Mouse (Mus musculus): ENCODE results near the gene Nfs1.
"Not testable (repeated sequence)": the region's sequence is repeated elsewhere in the genome, so short reads cannot be mapped to it uniquely, and the experiment has no call there.

Nfs1 gene

DNA sequence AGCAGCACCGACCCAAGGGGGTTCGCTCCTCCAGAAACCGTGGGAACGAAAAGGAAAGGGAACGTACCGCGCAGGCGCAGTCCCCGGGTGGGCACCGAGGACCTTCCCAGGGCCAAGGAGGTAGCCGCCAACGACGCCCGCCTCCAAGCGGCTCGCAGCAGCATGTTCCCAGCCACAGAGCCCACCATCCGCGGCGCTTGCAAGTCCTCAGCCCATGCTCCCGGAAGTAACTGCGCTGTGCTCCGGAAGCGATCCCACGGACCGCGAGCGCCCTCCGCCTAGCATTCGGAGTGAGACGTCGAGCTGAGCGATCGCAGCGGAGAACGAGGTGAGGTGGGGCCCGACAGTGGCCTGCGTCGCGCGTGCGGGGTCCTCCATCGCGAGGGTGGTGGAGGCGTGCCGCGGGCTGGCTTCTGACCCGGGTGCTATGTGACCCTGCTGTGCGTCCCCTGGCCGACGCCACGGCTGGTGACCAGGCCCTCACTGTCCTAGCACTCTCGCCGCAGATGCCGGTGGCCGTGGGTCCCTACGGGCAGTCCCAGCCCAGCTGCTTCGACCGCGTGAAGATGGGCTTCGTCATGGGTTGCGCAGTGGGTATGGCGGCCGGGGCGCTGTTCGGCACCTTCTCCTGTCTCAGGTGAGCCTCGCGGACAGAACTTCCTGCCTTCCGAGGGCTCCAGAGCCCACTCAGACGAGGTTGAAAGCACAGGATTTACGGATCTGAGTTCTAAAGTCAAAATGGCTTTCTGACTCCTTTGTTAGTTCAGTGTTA, at the start of gene Nfs1, which contains the start of gene Romo1:
Gene Nfs1, minus strand, starts transcription at position 234 of the 772 bp plus-strand sequence.
Gene Romo1, plus strand, starts transcription at position 87 of the 772 bp plus-strand sequence.
- peak; percentile 79 for DNase-seq (ENCODE audit: low read depth, low spot score)

DNA sequence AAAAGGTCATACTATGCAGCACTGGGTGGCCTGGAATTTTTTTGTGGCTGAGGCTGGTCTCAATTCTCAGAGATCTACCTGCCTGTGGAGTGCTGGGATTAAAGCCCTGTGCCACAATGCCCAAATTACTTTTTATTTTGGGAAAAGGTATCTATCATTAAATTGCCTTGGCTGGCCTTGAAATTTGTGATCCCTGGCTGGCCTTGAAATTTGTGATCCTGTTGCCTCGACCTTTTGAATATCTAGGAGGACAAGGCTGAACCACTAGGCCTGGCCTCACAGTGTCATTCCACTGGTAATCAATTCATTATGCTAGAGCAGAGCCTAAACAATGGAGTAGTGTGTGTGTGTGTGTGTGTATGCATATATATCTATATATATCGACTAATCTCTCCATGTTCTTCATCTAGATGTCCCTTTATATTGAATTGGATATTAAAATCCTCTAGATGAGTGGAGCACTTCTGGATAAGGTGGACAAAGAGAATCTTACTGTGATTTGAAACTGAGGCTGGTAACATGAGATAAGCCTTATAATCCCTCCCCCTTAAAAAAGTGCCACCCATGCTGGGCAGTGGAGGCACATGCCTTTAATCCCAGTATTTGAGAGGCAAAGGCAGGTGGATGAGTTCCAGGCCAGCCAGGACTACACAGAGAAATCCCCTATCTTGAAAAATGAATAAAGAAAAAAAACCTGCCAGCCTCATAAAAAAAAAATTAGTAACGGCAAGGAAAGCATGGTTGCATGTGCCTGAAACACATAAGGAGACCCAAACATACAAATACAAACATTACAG, 49.3 kb upstream of the Nfs1 start:
- no peak for DNase-seq (ENCODE audit: low read depth, low spot score)

DNA sequence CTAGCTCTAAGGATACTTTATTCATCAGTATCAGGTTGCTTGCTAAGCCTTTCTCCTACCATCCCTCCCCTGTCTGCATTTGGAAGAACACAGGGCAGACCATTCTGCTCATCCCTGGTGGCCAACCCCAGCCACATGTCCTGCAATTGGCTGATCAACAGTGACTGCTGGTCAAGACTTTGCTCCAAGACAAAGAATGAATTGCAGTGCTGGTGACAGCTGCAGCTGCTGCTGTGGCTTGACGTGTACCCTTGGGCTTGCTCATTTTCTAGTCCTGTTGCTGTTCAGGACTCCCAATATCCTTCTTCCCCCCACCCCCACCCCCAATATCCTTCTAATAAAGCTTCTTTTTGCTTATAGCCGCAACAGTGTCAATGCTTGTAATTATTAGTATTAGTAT, 48.1 kb upstream of the Nfs1 start:
- no peak for DNase-seq (ENCODE audit: low read depth, low spot score)

DNA sequence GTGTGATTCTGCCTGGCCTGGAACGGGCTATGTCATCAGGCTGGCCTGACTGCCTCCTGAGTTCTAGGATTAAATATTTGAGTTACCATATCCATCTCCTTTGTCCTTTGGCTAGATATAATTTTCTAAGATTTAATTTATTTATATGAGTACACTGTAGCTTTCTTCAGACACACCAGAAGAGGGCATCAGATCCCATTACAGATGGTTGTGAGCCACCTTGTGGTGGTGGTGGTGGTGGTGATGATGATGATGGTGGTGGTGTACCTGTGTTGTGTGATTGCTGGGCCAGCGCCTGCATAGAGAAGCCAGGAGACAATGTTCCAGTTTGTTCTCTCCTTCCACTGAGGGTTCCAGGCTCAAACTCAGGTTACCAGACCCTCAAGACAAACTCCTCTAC, 47.6 kb upstream of the Nfs1 start:
- no peak for DNase-seq (ENCODE audit: low read depth, low spot score)

DNA sequence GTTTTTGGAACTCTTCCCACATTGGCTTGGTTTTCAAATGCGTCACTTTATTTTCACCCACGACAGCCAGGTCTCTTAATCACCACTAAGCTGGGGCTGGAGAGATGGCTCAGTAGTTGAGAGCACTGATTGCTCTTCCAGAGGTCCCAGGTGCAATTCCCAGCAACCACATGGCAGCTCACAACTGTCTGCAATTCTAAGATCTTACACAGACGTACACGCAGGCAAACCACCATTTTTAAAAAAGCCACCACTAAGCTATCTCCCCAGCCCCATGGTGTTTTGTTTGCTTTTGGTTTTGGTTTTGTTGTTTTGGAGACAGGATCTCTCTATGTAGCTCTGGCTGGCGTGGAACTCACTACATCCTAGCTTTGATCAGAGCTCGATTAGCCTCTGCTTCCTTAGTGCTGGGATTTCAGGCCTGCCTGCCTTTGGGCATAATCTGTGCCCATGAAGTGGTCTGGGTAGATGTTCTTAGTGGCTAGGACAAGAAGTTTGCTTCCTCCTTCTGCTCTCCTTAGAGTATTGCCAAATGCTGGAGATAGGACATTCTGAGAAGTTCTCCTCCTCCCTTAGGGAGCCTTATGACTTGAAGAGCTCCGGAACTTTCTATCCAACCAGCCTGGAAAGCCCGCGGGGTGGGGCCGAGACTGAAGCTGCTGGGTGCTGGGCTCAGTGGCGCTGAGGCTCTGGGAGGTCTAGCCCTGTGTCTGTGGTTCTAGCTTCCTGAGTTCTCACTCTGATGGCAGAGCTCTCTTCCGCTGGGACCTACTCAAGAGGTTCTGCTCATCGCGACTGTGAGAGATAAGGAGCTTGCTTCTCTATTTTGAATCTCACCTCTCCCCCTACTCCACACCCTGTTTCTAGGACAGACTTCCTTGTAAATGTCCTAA, 46.3 kb upstream of the Nfs1 start:
- DNase-seq (ENCODE audit: low read depth, low spot score), result no peak

DNA sequence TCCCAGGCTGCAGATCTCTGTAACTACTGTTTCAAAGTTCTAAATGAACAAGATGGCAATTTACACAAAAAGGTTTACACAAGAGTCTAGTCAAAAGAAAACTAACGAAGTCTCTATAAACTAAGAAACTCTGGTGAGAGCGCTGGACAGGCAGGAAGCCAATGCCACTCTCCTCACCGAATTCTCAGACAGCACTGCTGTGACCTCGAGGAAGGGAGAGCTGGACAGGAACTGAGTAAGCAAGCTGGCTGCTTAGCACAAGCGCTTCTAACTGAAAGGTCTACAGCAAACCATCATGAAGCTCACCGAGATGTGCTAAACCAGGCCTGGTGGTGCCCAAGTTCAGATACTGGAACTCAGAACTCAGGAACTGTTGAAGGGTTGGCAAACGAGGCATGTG, 45.3 kb upstream of the Nfs1 start:
- not testable (repeated sequence) for DNase-seq (ENCODE audit: low read depth, low spot score)

DNA sequence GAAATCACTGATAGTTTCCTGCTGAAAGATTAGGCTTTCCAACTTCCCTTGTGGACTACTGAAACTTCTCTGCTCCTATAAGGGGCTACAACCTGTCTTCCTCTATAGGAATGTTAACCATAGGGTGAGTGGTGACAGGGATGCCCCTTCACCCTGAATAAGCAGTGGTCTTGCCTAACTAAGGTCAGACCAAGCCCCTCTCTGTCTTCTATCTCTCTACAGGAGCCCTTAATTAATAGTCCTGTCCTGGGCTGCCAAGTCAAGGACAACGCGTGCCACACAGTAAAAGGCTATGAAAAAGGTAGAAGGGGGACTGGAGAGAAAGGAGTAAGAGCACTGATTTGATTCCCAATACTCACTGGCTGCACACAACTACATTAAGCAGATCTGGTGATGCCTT, 37.6 kb upstream of the Nfs1 start:
- no peak for DNase-seq (ENCODE audit: low read depth, low spot score)

DNA sequence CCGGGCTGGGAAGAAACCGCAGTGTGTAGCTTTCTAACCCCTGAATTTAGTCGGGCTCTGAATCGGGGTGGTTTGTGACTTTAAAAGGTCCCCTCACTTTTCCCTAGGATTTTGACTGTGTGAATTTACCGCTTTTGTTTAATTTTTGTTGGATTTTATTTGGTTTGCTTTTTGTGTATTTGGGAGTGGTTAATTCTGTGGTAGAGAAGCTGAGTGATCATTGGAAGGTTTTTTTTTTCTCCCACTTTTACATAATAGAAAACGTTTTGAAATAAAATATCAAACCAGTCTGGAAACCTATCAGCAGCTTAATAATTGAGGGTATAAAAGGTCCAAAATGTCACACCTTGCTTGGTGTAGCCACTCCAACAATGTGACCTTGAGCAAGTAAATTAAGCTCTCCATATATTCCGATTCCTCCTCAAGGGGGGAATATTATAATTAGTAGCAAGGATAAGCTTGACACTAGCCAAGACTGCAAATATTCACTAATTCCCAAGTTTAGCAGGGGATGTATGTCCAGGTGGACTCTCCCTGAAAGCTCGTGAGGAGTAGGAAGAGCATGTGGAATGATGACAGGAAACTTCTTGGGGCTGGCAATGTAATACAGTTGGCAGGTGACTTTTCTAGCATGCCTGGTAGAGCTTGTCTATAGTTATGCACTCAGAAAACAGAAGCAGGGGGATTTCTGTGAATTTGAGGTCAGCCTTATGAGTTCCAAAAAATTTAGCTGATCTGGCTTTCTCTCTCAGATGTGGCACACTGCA, 37.0 kb upstream of the Nfs1 start:
- DNase-seq (ENCODE audit: low read depth, low spot score), result no peak

DNA sequence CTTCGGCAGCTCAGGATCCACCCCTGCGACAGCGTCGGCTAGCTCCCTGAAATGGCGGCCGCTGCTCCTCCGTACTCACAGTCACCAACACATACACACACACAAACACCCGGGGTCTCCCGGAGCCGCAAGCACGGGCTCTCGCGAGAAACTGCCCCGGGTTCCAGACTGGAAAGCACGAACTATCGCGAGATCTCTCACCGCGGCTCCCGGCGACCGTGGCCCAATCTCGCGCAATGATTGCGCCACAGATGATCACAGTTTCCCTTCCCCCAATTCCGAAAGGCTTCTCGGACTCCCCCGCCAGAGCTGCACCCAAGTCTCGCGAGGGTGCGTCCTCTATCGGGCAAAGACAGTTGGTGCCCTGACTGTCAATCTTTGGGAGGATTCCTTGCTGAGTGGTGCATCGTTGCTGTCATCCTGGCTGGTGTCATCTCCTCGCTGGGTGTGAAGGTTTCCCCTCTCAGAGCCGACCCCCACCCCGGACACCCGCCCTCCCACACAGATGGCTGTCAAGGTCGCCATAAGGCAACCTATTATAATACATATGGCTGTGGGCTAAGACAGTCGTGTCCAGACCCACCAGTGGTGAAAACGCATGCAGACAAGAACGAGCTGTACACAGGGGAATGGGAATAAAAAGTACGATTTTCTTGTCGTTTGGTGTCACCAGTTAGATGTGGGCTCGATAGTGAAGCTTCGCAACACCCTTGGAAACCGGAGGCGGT, 36.3 kb upstream of the Nfs1 start, which contains the start of gene Rbm39:
Gene Rbm39, minus strand, starts transcription at position 145 of the 728 bp plus-strand sequence.
- DNase-seq (ENCODE audit: low read depth, low spot score), result peak; percentile 100

DNA sequence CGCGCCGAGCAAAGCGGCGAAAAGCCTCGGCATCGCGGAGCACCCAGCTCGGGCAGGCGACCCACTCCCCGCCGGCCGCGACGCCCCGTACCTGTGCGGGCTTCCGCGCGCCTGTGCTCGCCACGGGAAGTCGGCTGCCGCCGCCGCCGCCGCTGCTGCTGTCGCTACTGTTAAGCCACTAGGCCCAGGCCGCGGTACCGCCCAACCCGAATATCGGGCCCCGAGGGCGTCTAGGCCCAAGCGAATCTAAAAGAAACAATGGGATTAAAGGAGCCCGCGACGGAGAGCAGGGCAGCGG, 35.8 kb upstream of the Nfs1 start:
- DNase-seq (ENCODE audit: low read depth, low spot score), result no peak

DNA sequence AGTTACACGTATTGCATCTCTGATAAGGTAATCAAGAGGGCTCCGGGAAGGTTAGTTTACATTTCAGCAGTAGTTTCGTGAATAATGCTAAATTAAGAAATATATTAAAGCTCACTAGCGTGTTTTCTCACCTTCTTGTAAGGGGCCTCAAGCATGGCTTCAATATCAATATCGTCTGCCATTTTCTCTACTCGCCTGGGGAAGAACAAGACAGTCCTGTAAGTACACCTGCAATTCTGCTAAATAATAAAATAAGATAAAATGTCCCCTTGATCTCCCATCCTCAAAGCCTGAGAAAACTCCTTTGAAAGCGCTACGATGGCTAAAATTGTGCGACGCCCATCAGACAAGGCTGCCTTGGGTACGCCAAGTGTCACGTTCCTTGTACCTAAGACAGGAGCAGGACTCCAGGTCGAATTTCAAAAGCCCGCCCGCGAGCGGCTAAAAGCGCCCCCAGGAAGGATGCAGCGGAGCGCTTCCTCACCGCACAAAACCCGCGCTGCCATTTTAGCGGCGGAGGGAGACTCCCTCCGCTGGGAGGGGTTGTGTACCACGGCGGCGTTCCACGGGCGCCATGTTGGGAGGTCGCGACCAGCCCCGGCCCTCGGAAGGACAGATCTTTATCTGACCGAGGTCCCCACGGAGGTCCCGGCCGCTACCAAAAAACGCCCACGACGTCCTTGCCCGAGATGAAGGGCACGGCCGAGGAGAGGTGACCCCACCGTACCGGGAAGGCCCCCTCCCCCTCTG, 35.2 kb upstream of the Nfs1 start:
- peak; percentile 73 for DNase-seq (ENCODE audit: low read depth, low spot score)

DNA sequence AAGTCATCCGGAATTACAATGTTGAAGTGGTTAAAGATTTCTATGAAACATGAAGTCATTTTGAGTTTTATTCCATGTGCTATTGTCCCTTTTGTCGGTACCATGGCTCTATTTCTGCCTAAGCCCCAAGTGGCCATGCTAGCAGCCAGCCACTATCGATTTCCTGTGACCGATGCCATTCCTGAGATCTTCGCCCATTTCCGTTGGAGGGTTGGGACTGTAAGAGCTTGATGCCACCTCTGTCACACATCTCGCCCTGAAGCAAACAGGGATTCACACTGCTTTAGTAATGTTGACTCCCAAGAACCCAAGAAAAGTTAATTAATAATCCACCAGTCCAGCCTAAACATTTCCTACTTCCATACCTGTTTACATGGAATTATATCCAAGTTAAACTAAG, 33.7 kb upstream of the Nfs1 start:
- no peak for DNase-seq (ENCODE audit: low read depth, low spot score)

DNA sequence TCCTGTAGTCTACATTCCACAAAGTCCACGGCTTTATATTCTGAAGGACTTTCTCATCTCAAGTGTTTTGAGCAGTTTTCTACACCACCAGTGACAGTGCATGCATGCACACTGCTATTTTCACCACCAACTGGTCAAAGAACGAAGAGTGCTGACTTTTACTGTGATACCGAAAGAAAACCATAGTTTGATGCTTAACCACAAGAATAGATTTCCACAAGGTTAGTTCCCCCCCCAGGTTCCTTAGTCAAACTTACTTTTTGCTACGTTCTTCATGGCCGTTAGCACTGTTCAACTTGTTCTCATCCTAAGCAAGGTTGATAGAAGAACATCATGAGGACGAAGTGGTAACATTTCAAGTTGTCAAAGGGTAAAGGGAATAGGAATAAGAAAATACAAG, 33.1 kb upstream of the Nfs1 start:
- no peak for DNase-seq (ENCODE audit: low read depth, low spot score)

DNA sequence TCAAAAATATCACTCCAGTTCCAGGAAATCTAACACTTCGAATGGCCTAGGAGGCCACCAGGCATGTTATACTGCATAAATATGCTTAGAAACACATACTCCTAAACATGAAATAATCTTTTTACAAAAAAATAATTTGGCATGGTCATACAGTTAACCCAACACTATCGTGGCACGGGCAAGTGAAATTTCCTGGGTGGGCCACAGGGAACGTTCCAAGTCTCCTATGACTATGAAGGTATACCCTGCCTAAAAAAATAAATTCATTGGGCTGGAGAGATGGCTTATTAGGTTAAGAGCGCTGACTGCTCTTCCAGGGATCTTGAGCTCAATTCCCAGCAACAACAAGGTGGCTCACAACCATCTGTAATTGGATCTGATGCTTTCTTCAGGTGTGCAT, 22.6 kb upstream of the Nfs1 start:
- no peak for DNase-seq (ENCODE audit: low read depth, low spot score)

DNA sequence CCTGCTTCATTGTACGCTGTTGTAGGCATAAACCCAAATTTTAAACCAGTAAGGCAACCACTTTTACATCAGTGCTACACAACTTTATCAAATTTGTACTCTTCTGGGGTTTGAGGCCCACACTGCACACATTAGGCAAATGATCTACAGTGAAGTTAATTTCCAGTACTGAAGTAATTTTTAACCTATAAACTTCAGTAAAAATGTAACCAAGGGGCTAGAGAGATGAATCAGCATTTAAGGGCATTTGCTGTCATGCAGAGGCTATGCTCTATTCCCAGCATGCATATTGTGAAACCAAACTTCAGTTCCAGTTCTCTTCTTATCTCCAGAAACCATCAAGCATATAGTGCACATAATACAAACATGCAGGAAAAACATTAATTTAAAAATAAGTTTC, 21.5 kb upstream of the Nfs1 start:
- DNase-seq (ENCODE audit: low read depth, low spot score), result no peak

DNA sequence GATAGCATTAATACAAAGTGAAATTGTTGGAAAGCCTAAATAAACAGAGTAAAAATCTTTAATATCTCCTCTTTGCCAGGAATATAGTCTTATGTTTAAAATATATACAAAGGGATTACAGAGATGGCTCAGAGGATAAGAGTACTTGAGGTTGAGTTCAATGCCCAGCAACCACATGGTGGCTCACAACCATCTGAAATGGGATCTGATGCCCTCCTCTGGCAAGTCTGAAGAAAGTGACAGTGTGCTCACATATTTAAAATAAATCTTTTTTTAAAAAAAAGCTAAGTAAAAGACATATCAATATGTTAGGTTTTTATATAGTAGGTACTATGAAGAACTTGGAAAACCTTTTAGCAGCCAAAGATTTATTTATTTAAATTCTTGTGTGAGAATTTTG, 7.6 kb upstream of the Nfs1 start:
- DNase-seq (ENCODE audit: low read depth, low spot score), result no peak

DNA sequence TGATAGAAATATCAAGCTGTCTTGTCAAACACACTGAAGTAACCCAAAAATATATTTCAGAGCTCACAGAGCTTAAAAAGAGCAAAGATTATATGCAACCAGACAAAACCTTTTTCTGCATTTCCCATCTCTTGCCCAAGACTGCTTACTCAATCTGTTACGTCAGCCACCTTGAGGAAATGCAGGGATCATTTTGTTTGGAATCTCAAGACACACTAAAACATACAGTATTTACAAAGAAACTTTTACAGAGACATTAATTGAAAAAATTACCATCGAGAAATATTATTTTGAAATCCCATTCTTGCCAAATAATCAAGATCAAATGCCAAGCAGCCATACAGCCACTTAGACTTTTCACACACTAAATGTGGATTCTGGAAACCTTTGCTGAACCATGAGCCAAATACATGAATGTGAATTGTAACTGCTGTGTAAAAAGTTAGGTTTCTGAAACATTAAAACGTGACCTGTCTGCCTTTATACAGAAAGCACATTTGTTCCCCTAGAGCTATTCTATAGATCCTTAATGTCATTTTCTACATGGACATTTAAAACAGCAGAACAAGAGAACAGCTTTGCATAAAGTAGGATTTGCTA, 3.4 kb upstream of the Nfs1 start:
- no peak for DNase-seq (ENCODE audit: low read depth, low spot score)

DNA sequence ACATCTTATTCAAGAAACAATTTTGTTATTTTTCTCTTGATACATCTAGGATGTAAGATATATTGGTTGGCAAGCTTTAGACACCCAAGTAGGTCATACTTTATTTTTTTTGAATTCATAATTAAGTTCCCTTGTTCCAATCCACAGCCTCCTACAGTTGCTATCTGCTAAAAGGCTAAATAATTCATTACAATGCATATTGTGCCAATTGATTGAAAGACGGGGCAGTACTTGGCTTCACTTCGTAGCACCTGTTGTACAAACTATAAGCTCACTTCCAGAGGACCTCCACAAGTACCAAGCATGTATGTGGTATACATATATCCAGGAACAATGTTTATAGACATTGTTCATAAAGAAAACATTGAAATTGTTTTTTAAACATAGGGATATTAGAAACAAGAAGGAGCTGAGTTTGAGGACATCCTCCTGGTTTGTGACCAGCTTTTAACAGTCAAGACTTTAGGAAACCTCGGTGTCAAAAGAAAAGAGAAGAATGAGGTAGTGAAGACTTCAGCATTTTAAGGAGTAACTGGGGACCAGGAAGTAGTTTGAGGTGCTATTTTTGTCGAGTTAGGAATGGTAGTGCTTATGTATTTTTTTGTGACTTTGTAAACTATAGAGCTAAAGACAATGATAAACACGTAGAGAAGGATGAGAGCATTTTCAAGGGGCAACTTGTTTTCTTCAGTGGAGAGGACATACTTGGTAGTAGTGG, 2.4 kb upstream of the Nfs1 start:
- DNase-seq (ENCODE audit: low read depth, low spot score), result no peak
